Mouse (Mus musculus) spleen, adult 2 months (tissue): Measurements from ENCODE around the gene Slc25a19. TPM values are rescaled to one million over a fixed set of nuclear protein-coding genes. Genes with fewer than 3 reads are reported as not detected.

Experiments used
- DNase-seq, 2 experiments: peaks; one replicate each; pipeline versions ENCODE4 v3.0.0 to v3.0.0-alpha.2; 2012 to 2021; ENCODE audit warnings: low spot score in 2 of 2, low read depth in 1 of 2
- H3K27ac ChIP-seq: fragments of 200-500 bp; 2 replicates; pipeline ENCODE4 v1.5.1; 2012; ENCODE audit warnings: low read length, inconsistent platforms; ENCODE audit not compliant: insufficient read depth
- H3K27me3 ChIP-seq: fragments of 200-500 bp; 2 replicates; pipeline ENCODE4 v1.6.1; 2012; ENCODE audit warnings: mild to moderate bottlenecking, moderate library complexity, low read length, inconsistent platforms; ENCODE audit not compliant: control insufficient read depth, insufficient read depth
- H3K36me3 ChIP-seq: fragments of 200-500 bp; 2 replicates; pipeline ENCODE4 v1.6.1; 2012; ENCODE audit warnings: mild to moderate bottlenecking, low read length, inconsistent platforms; ENCODE audit not compliant: control insufficient read depth, insufficient read depth
- H3K4me1 ChIP-seq: fragments of 200-500 bp; 2 replicates; pipeline ENCODE4 v1.6.1; 2011; ENCODE audit warnings: inconsistent platforms; ENCODE audit not compliant: control insufficient read depth, insufficient read depth, insufficient read length
- H3K4me3 ChIP-seq: fragments of 200-500 bp; 2 replicates; pipeline ENCODE4 v1.5.1; 2011; ENCODE audit warnings: mild to moderate bottlenecking, inconsistent platforms; ENCODE audit not compliant: insufficient read depth, insufficient read length; ENCODE audit errors: extremely low read depth
- CTCF ChIP-seq: fragments of 200-500 bp; IDR thresholded peaks from 2 replicates; pipeline ENCODE4 v1.5.1; 2011; ENCODE audit warnings: mild to moderate bottlenecking, inconsistent platforms; ENCODE audit not compliant: insufficient read depth, insufficient read length, insufficient replicate concordance; ENCODE audit errors: extremely low read depth
- POLR2A ChIP-seq: fragments of 200-500 bp; IDR thresholded peaks from 2 replicates; pipeline ENCODE4 v1.6.1; 2011; ENCODE audit warnings: low read depth, low read length, inconsistent platforms
- WGBS: fragments of 180-500 bp; shearing (Covaris S2); methylation state at CpG from one replicate; pipeline ENCODE4 v1.1.7; 2018; 5-methylcytosine and 5-hydroxymethylcytosine counted together
- polyA plus RNA-seq: library from polyadenylated mRNA; depleted of rRNA; stranded (reverse); fragments of >200 nt; gene quantifications from 2 replicates; pipeline ENCODE4 v1.2.3, GENCODE M21; 2012; rRNA removed

The Slc25a19 gene
- 64.0 and 82.0 TPM in 2 replicates for polyA plus RNA-seq

- peak; percentile 100 for DNase-seq
- peak within 1 kb of the TSS; percentile 76 for H3K27ac ChIP-seq
- no peaks in the 10 kb centered on the region for H3K27me3 ChIP-seq
- under 1% methylated on average over 47 of the region's 47 CpGs for WGBS
- H3K36me3 ChIP-seq: peaks cover 3% of the 10 kb centered on the region
- peak within 1 kb of the TSS; percentile 81 for H3K4me3 ChIP-seq
- TF ChIP-seq POLR2A (peak; percentile 83), CTCF (no peak)
- H3K4me1 ChIP-seq: peaks cover 16% of the 10 kb centered on the region; the same call in 1 of the 2 replicates
Observed at GRCm38 (mm10) chr11:115627705-115628464, at the start of gene Slc25a19. Slc25a19 (minus strand) TSS chr11:115628295.

- peaks cover 19% of the 10 kb centered on the region for H3K36me3 ChIP-seq
- H3K27me3 ChIP-seq: no peaks in the 10 kb centered on the region
- H3K27ac ChIP-seq: no peak overlapping the region
- H3K4me1 ChIP-seq: peaks cover 15% of the 10 kb centered on the region; the same call in 1 of the 2 replicates
- WGBS: 78% methylated on average over 3 of the region's 3 CpGs
- no peak overlapping the region for H3K4me3 ChIP-seq
- no peak for TF ChIP-seq POLR2A
- TF ChIP-seq CTCF: no peak
- no peak for DNase-seq
Observed at GRCm38 (mm10) chr11:115677511-115677910, 49.4 kb upstream of the Slc25a19 start.

GRCm38 (mm10) chr11:115676738-115677137 is 48.6 kb upstream of the Slc25a19 start:
- TF ChIP-seq CTCF (no peak), POLR2A (no peak)
- Histone ChIP-seq H3K4me1 (peaks cover 18% of the 10 kb centered on the region; the same call in 1 of the 2 replicates), H3K4me3 (no peak overlapping the region), H3K36me3 (peaks cover 15% of the 10 kb centered on the region), H3K27me3 (no peaks in the 10 kb centered on the region), H3K27ac (no peak overlapping the region)
- DNase-seq: no peak
- 52% methylated on average over 8 of the region's 8 CpGs for WGBS

- Histone ChIP-seq H3K36me3 (peaks cover 12% of the 10 kb centered on the region), H3K4me3 (no peak overlapping the region), H3K4me1 (peaks cover 25% of the 10 kb centered on the region; the same call in 1 of the 2 replicates), H3K27me3 (no peaks in the 10 kb centered on the region), H3K27ac (no peak overlapping the region)
- DNase-seq: no peak
- WGBS: 42% methylated on average over 9 of the region's 9 CpGs
- no peak for TF ChIP-seq CTCF
- no peak for TF ChIP-seq POLR2A
Observed at GRCm38 (mm10) chr11:115674235-115674865, 46.3 kb upstream of the Slc25a19 start.

GRCm38 (mm10) chr11:115673471-115674234 is 45.6 kb upstream of the Slc25a19 start:
- Histone ChIP-seq H3K27ac (no peak overlapping the region), H3K36me3 (peaks cover 10% of the 10 kb centered on the region; the same call in 1 of the 2 replicates), H3K4me1 (peaks cover 25% of the 10 kb centered on the region; the same call in 1 of the 2 replicates), H3K4me3 (no peak overlapping the region), H3K27me3 (no peaks in the 10 kb centered on the region)
- 63% methylated on average over 9 of the region's 9 CpGs for WGBS
- DNase-seq: no peak
- TF ChIP-seq CTCF (no peak), POLR2A (no peak)

GRCm38 (mm10) chr11:115672226-115672987 is 44.3 kb upstream of the Slc25a19 start:
- 64% methylated on average over 7 of the region's 7 CpGs for WGBS
- no peaks in the 10 kb centered on the region for H3K27me3 ChIP-seq
- DNase-seq: no peak
- no peak overlapping the region for H3K27ac ChIP-seq
- H3K4me1 ChIP-seq: peaks cover 27% of the 10 kb centered on the region; the same call in 1 of the 2 replicates
- TF ChIP-seq CTCF (no peak), POLR2A (no peak)
- peaks cover 3% of the 10 kb centered on the region; the same call in 1 of the 2 replicates for H3K36me3 ChIP-seq
- H3K4me3 ChIP-seq: no peak overlapping the region
